Mouse (Mus musculus) myocyte (in vitro differentiated cells): ENCODE measurements around the gene Islr2.

Experiments used
- E2F4 ChIP-seq: IDR thresholded peaks from one replicate; pipeline ENCODE4 v1.6.1; 2011; ENCODE audit warnings: mild to moderate bottlenecking, control low read depth, moderate library complexity; ENCODE audit not compliant: insufficient read depth
- POLR2A ChIP-seq: IDR thresholded peaks from one replicate; pipeline ENCODE4 v1.6.1; 2011; ENCODE audit warnings: low read depth, mild to moderate bottlenecking, control low read depth, moderate library complexity; ENCODE audit not compliant: insufficient read length
- SRF ChIP-seq: IDR thresholded peaks from one replicate; pipeline ENCODE4 v1.6.1; 2011; ENCODE audit warnings: low read depth; ENCODE audit not compliant: control insufficient read depth, insufficient read length

GRCm38 (mm10) chr9:58228777-58229466 is 24.8 kb upstream of the Islr2 start:
- TF ChIP-seq POLR2A (no peak), E2F4 (no peak), SRF (no peak)
